Mouse (Mus musculus) forebrain, embryonic 16.5 days (tissue): ENCODE results near the gene Evi5. TPM values are rescaled to one million over a fixed set of nuclear protein-coding genes. Genes with fewer than 3 reads are reported as not detected.

ENCODE experiments used
- ATAC-seq: fragments of 200-750 bp; cut with Nextera tagmentation; 2 replicates; pipeline ENCODE4 v1.8.0; 2017; ENCODE audit warnings: mild to moderate bottlenecking, moderate library complexity
- H3K27ac ChIP-seq: fragments of 300-500 bp; sonication (generic); 2 replicates; pipeline ENCODE4 v1.5.1; 2014; ENCODE audit warnings: low read length, control low read depth
- H3K27me3 ChIP-seq: fragments of 300-500 bp; sonication (generic); replicated peaks from 2 replicates; pipeline ENCODE4 v1.6.1; 2014; ENCODE audit warnings: low read length; ENCODE audit not compliant: control insufficient read depth, insufficient read depth
- H3K36me3 ChIP-seq: fragments of 300-500 bp; sonication (generic); 2 replicates; pipeline ENCODE4 v1.6.1; 2014; ENCODE audit not compliant: control insufficient read depth, insufficient read depth
- H3K4me1 ChIP-seq: fragments of 300-500 bp; sonication (generic); replicated peaks from 2 replicates; pipeline ENCODE4 v1.6.1; 2014; ENCODE audit warnings: low read length; ENCODE audit not compliant: control insufficient read depth, insufficient read depth
- H3K4me2 ChIP-seq: fragments of 300-500 bp; sonication (generic); 2 replicates; pipeline ENCODE4 v1.6.1; 2014; ENCODE audit warnings: mild to moderate bottlenecking, low read length, control low read depth
- H3K4me3 ChIP-seq: fragments of 300-500 bp; sonication (generic); replicated peaks from 2 replicates; pipeline ENCODE4 v1.5.1; 2014; ENCODE audit warnings: mild to moderate bottlenecking, low read length, control low read depth
- H3K9ac ChIP-seq: fragments of 300-500 bp; sonication (generic); replicated peaks from 2 replicates; pipeline ENCODE4 v1.6.1; 2014; ENCODE audit warnings: low read depth, low read length, control low read depth
- H3K9me3 ChIP-seq: fragments of 300-500 bp; sonication (generic); 2 replicates; pipeline ENCODE4 v1.6.1; 2016; ENCODE audit warnings: low read length; ENCODE audit not compliant: control insufficient read depth
- WGBS: fragments of 180-500 bp; shearing (Covaris S2); extraction: QIAGEN DNeasy Blood & Tissue Kit; methylation state at CpG from one replicate; pipeline ENCODE4 v1.1.7; 2014; 5-methylcytosine and 5-hydroxymethylcytosine counted together
- polyA plus RNA-seq: library from polyadenylated mRNA; unstranded; fragments of >200 nt; fragmentation: Nextera tagmentation; extraction: Ambion mirVana; gene quantifications from 2 replicates; pipeline ENCODE4 v1.2.1, GENCODE M21; 2015

Gene Evi5
- polyA plus RNA-seq, 1 experiment from 2014 or later: 54.6 TPM

DNA sequence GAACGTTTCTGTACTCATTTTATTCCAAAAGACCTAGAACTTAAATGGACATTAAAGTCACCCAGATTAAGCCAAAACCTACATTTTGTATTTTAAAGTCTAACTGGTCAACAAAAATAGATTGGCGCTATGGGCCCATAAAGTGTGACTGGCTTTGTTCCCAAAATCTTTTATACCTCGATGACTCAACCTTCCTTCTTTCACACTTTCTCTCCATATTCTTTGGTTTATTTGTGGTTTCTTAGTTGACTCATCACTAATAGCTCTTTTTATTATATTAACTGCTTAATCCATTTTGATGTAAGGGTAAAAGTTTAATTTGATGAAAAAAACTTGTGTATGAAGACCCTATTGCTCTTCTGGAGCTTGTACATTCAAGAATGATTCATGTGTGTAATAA, 43.6 kb downstream of the Evi5 start:
- no peaks in the 10 kb centered on the region for H3K4me1 ChIP-seq
- H3K9me3 ChIP-seq: 0 out of 2 replicates have a peak, but pooled peaks cover 3% of the 10 kb centered on the region
- WGBS: 89% methylated on average over 3 of the region's 3 CpGs
- no peak overlapping the region for H3K27ac ChIP-seq
- no peak overlapping the region for H3K9ac ChIP-seq
- H3K4me3 ChIP-seq: no peak overlapping the region
- H3K36me3 ChIP-seq: peaks cover 3% of the 10 kb centered on the region; the same call in 1 of the 2 replicates
- H3K4me2 ChIP-seq: no peak overlapping the region
- ATAC-seq: no peak
- H3K27me3 ChIP-seq: no peaks in the 10 kb centered on the region

DNA sequence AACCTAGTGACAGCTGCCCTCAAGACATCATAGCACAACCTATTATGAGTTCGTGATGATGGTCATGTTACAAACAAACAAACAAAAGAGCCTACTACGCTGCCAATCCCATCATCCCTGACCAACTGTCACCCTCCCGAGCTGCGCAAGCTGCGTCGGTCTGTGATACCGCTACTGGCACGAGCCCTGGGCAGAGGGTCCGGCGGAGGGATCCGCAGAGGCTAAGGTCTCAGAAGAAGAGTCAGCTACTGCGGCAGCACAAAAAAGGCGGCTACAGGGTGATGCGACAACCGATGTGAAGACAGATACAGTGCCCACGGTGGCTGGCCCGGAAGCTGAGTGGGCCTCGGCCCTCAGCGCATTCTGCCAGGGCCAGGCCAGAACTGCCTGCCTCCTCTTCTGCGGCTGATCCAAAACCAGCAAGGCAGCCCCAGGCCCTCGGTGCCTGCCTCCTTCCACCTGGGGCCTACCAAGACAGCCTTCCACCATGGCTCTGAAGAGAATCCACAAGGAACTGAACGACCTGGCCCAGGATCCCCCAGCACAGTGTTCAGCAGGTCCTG, 44.8 kb downstream of the Evi5 start, which contains the start of gene Ube2d2b:
Gene Ube2d2b, plus strand, starts transcription at position 102 of the 563 bp plus-strand sequence.
- no peak within 1 kb of the TSS for H3K9ac ChIP-seq
- H3K4me2 ChIP-seq: no peak within 1 kb of the TSS
- no peaks in the 10 kb centered on the region for H3K27me3 ChIP-seq
- 95% methylated on average over 21 of the region's 22 CpGs for WGBS
- H3K4me3 ChIP-seq: no peak within 1 kb of the TSS
- H3K36me3 ChIP-seq: peaks cover 3% of the 10 kb centered on the region; the same call in 1 of the 2 replicates
- no peak within 1 kb of the TSS for H3K27ac ChIP-seq
- H3K9me3 ChIP-seq: 0 out of 2 replicates have a peak, but pooled peaks cover 3% of the 10 kb centered on the region
- H3K4me1 ChIP-seq: no peaks in the 10 kb centered on the region
- no peak for ATAC-seq

DNA sequence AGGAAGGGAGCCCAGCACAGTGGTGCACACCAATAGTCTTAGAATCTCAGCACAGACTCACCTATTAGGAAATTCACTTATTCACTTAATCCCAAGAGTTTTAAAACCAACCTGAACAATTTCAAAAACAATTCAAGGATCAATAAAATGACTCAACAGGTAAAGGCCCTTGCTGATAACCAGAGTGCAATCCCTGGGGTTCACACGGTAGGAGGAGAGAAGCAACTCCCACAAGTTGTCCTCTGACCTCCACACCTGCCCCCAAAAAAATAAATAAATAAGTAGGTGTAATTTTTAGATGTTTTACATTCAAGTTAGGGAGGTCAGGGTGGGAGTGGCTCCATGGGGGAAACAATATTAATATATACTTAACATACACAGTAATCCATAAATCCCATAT, 52.4 kb downstream of the Evi5 start:
- Histone ChIP-seq H3K27me3 (no peaks in the 10 kb centered on the region), H3K4me2 (no peak overlapping the region), H3K36me3 (peaks cover 6% of the 10 kb centered on the region; the same call in 1 of the 2 replicates), H3K4me3 (no peak overlapping the region), H3K9ac (no peak overlapping the region), H3K4me1 (no peaks in the 10 kb centered on the region), H3K9me3 (no peaks in the 10 kb centered on the region), H3K27ac (no peak overlapping the region)
- WGBS: 89% methylated on average over 1 of the region's 1 CpGs
- ATAC-seq: no peak

DNA sequence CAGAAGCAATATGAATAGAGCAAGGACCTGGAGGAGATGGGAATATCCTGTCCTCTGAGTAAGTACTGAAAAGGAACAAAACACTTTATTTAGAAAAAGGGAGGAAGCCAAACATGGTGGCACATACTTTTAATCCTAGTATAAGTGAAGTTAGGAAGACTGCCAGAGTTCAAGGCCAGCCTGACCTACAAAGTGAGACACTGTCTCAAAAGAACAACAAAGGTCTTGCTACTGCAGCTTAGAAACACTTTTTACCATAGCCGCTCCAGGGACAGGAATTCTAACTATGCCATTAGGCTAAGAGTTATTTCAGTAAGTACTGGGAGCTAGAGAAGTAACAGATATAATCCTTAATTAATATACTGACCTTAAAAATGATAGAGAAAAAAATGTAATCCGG, 60.3 kb downstream of the Evi5 start:
- no peaks in the 10 kb centered on the region for H3K9me3 ChIP-seq
- H3K4me2 ChIP-seq: no peak overlapping the region
- H3K9ac ChIP-seq: no peak overlapping the region
- H3K27ac ChIP-seq: no peak overlapping the region
- no peak overlapping the region for H3K4me3 ChIP-seq
- no peaks in the 10 kb centered on the region for H3K27me3 ChIP-seq
- WGBS: 89% methylated on average over 2 of the region's 2 CpGs
- no peak for ATAC-seq
- H3K36me3 ChIP-seq: peaks cover 11% of the 10 kb centered on the region; the same call in 1 of the 2 replicates
- H3K4me1 ChIP-seq: no peaks in the 10 kb centered on the region

DNA sequence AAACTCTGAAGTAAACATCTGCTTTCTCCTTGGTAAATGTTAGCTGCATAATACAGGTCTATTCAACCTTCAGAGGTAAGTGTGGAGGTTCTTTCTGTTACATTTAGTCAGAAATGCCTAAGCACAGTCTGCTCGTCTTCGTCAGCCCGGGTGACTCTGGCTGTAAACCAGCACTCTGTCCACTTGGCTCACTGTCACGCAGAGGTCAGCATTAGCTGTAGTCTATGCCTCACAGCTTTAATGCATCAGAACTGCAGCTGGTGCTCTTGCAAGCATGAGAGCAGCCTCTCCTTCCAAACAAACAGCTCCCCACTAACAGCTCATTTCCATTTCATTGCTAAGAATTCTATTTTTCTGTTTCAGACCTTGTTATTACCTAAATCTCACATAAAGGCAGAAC, 67.4 kb downstream of the Evi5 start:
- Histone ChIP-seq H3K4me1 (no peaks in the 10 kb centered on the region), H3K9ac (no peak overlapping the region), H3K4me2 (no peak overlapping the region), H3K9me3 (no peaks in the 10 kb centered on the region), H3K27me3 (no peaks in the 10 kb centered on the region), H3K36me3 (0 out of 2 replicates have a peak, but pooled peaks cover 3% of the 10 kb centered on the region), H3K4me3 (no peak overlapping the region), H3K27ac (no peak overlapping the region)
- no peak for ATAC-seq
- WGBS: 71% methylated on average over 4 of the region's 4 CpGs

DNA sequence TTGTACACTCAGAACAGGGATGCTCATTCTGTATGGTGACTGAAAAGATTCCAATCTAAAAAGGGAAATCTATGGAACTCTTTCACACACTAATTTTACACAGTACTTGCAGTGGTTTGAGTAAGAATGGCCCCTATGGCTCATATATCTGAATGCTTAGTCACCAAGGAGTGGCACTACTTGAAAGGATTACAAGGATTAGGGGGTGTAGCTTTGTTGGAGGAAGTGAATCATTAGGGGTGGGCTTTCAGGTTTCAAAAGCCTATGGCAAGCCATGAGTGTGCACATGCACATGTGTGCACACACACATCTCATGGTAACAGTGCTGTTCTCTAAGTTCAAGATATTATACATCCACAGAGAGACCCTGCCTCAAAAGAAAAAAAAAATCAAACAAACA, 72.3 kb downstream of the Evi5 start:
- no peak for ATAC-seq
- no peaks in the 10 kb centered on the region for H3K27me3 ChIP-seq
- H3K27ac ChIP-seq: no peak overlapping the region
- H3K9me3 ChIP-seq: no peaks in the 10 kb centered on the region
- H3K4me2 ChIP-seq: no peak overlapping the region
- no peak overlapping the region for H3K4me3 ChIP-seq
- H3K9ac ChIP-seq: no peak overlapping the region
- no peaks in the 10 kb centered on the region for H3K4me1 ChIP-seq
- no peaks in the 10 kb centered on the region for H3K36me3 ChIP-seq

DNA sequence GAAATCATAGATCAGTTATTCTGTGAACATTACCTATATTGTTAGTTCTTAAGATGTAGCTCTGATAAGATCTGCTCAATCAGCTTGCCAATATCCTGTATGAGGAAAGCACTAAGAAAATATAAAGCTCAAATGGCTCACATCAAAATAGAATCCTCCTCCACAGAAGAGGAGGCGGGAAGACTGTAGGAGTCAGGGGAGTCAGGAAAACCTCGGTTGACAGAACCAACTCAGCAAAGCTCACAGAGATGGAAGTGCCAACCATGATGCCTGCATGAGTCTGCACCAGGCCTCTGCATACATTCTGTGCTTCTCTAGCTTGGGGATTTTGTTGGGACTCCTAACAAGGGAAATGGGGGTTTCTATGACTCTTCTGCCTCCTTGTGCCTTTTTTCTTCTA, 73.7 kb downstream of the Evi5 start:
- 91% methylated on average over 2 of the region's 2 CpGs for WGBS
- no peak for ATAC-seq
- no peak overlapping the region for H3K27ac ChIP-seq
- no peaks in the 10 kb centered on the region for H3K4me1 ChIP-seq
- H3K9ac ChIP-seq: no peak overlapping the region
- H3K36me3 ChIP-seq: no peaks in the 10 kb centered on the region
- H3K4me3 ChIP-seq: no peak overlapping the region
- H3K4me2 ChIP-seq: no peak overlapping the region
- H3K9me3 ChIP-seq: no peaks in the 10 kb centered on the region
- no peaks in the 10 kb centered on the region for H3K27me3 ChIP-seq

DNA sequence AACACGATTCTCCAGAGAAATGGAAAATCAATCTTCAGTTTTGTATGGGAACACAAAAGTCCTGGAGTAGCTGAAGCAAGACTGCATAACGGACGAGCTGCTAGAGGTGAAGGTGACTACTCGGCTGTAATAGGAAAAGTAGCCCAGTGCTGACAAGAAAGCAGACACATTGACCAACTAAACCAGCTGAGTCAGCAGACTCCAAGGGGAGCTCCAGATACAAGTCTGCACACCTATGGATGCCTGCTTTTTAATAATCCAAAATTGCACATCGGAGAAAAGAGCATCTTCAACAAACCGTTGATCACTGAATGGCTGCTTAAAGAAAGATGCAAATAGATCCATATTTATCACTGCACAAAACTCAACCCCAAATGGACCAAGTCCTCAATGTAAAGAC, 76.6 kb downstream of the Evi5 start:
- Histone ChIP-seq H3K9me3 (no peaks in the 10 kb centered on the region), H3K27me3 (no peaks in the 10 kb centered on the region), H3K4me2 (no peak overlapping the region), H3K9ac (no peak overlapping the region), H3K4me1 (no peaks in the 10 kb centered on the region), H3K4me3 (no peak overlapping the region), H3K27ac (no peak overlapping the region), H3K36me3 (peaks cover 4% of the 10 kb centered on the region; the same call in 1 of the 2 replicates)
- ATAC-seq: no peak
- 95% methylated on average over 6 of the region's 6 CpGs for WGBS

DNA sequence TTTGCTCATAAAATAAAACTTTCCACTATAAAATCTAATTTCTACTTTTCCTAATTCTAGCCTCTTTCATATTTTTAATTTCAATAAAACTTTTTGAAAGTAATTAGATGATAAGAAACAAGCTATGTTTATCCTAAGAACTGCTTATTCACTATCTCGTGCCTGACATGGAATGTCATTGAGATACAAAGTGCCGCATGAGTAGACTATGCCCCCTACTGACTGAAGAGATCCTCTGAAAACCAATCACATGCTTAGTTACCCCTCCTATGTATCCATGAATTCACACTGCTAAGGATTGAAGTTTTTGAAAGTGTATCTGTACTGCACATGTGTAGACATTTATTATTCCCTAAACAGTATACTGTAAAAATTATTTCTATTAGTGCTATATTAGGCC, 81.0 kb downstream of the Evi5 start:
- H3K27me3 ChIP-seq: no peaks in the 10 kb centered on the region
- H3K27ac ChIP-seq: no peak overlapping the region
- 34% methylated on average over 2 of the region's 2 CpGs for WGBS
- no peak overlapping the region for H3K9ac ChIP-seq
- peaks cover 4% of the 10 kb centered on the region; the same call in 1 of the 2 replicates for H3K36me3 ChIP-seq
- H3K9me3 ChIP-seq: no peaks in the 10 kb centered on the region
- no peak overlapping the region for H3K4me2 ChIP-seq
- ATAC-seq: no peak
- no peaks in the 10 kb centered on the region for H3K4me1 ChIP-seq
- no peak overlapping the region for H3K4me3 ChIP-seq

DNA sequence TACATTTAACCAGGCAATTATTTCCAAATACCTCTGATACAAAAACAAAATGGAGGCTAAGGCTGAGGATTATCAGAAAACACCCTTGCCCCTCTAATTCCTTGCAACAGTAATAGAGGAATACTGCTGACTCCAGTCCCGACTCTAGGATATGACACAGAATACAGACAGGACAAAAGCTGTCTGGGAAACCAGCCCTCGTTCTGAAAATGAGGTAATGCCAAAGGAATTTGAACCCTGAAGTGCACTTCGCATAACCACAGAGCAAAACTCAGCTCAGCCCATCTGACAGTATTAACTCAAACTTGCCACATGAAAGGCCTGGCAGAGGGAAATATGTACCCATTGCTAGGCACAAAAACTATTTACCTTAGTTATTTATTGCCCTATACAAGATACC, 81.6 kb downstream of the Evi5 start:
- Histone ChIP-seq H3K4me2 (no peak overlapping the region), H3K4me3 (no peak overlapping the region), H3K9ac (no peak overlapping the region), H3K9me3 (no peaks in the 10 kb centered on the region), H3K27me3 (no peaks in the 10 kb centered on the region), H3K4me1 (no peaks in the 10 kb centered on the region), H3K36me3 (peaks cover 4% of the 10 kb centered on the region; the same call in 1 of the 2 replicates), H3K27ac (no peak overlapping the region)
- ATAC-seq: no peak
- WGBS: 16% methylated on average over 3 of the region's 3 CpGs
